Mouse (Mus musculus) frontal cortex, postnatal 36 days (tissue): ENCODE data around the gene Slc12a4.

ENCODE experiments used
- DNase-seq, 2 experiments: peaks; one replicate each; pipeline ENCODE4 v3.0.0; 2022; ENCODE audit warnings: low spot score in 2 of 2

The Slc12a4 gene

GRCm38 (mm10) chr8:105932525-105932924 is 33.4 kb downstream of the Slc12a4 start:
- no peak for DNase-seq

GRCm38 (mm10) chr8:105931271-105931670 is 34.6 kb downstream of the Slc12a4 start:
- peak; percentile 65 to 76 for DNase-seq

GRCm38 (mm10) chr8:105930602-105931001 is 35.3 kb downstream of the Slc12a4 start:
- peak; percentile 85 to 88 for DNase-seq

GRCm38 (mm10) chr8:105925123-105925522 is 40.8 kb downstream of the Slc12a4 start:
- peak in 1 of 2 experiments; percentile 49 for DNase-seq

GRCm38 (mm10) chr8:105919390-105919789 is 46.5 kb downstream of the Slc12a4 start:
- DNase-seq: no peak

GRCm38 (mm10) chr8:105900941-105901616 is 64.8 kb downstream of the Slc12a4 start:
- no peak for DNase-seq

- peak; percentile 92 to 93 for DNase-seq
Measured at GRCm38 (mm10) chr8:105900180-105900940, 65.5 kb downstream of the Slc12a4 start, which contains the start of gene Pskh1. Gene Pskh1, plus strand, starts transcription at chr8:105900441.

GRCm38 (mm10) chr8:105897801-105898480 is 68.0 kb downstream of the Slc12a4 start:
- no peak for DNase-seq
